Mouse (Mus musculus) intestine, embryonic 15.5 days (tissue): ENCODE results near the gene Ern1. TPM values are rescaled to one million over a fixed set of nuclear protein-coding genes. Genes with fewer than 3 reads are reported as not detected.

ENCODE experiments used
- ATAC-seq: fragments of 200-750 bp; cut with Nextera tagmentation; 2 replicates; pipeline ENCODE4 v1.8.0; 2017; ENCODE audit warnings: moderate TSS enrichment, moderate library complexity
- H3K27ac ChIP-seq: fragments of 300-500 bp; sonication (generic); 2 replicates; pipeline ENCODE4 v1.5.1; 2015; ENCODE audit warnings: mild to moderate bottlenecking, inconsistent platforms
- H3K27me3 ChIP-seq: fragments of 300-500 bp; sonication (generic); replicated peaks from 2 replicates; pipeline ENCODE4 v1.6.1; 2015; ENCODE audit warnings: inconsistent platforms
- H3K36me3 ChIP-seq: fragments of 300-500 bp; sonication (generic); 2 replicates; pipeline ENCODE4 v1.6.1; 2015; ENCODE audit warnings: inconsistent platforms
- H3K4me1 ChIP-seq: fragments of 300-500 bp; sonication (generic); replicated peaks from 2 replicates; pipeline ENCODE4 v1.6.1; 2015; ENCODE audit warnings: inconsistent platforms
- H3K4me2 ChIP-seq: fragments of 300-500 bp; sonication (generic); replicated peaks from 2 replicates; pipeline ENCODE4 v1.6.1; 2015; ENCODE audit warnings: mild to moderate bottlenecking, inconsistent platforms
- H3K4me3 ChIP-seq: fragments of 300-500 bp; sonication (generic); replicated peaks from 2 replicates; pipeline ENCODE4 v1.5.1; 2015; ENCODE audit warnings: inconsistent platforms
- H3K9ac ChIP-seq: fragments of 300-500 bp; sonication (generic); 2 replicates; pipeline ENCODE4 v1.6.1; 2015; ENCODE audit warnings: inconsistent platforms
- H3K9me3 ChIP-seq: fragments of 300-500 bp; sonication (generic); 2 replicates; pipeline ENCODE4 v1.6.1; 2016; ENCODE audit warnings: inconsistent platforms
- WGBS: fragments of 180-500 bp; shearing (Covaris S2); methylation state at CpG from one replicate; pipeline ENCODE4 v1.1.7; 2015; 5-methylcytosine and 5-hydroxymethylcytosine counted together
- polyA plus RNA-seq: library from polyadenylated mRNA; unstranded; fragments of >200 nt; fragmentation: Nextera tagmentation; extraction: Ambion mirVana; gene quantifications from 2 replicates; pipeline ENCODE4 v1.2.1, GENCODE M21; 2015

Ern1 gene
- 4.8 and 5.8 TPM in 2 replicates for polyA plus RNA-seq

- Histone ChIP-seq H3K4me1 (peaks cover 8% of the 10 kb centered on the region; the same call in 1 of the 2 replicates), H3K27ac (peak within 1 kb of the TSS; percentile 85), H3K9ac (peak within 1 kb of the TSS; percentile 82), H3K4me2 (peak within 1 kb of the TSS; percentile 58), H3K4me3 (peak within 1 kb of the TSS; percentile 83), H3K9me3 (no peaks in the 10 kb centered on the region), H3K27me3 (no peaks in the 10 kb centered on the region), H3K36me3 (no peaks in the 10 kb centered on the region)
- peak; percentile 99 for ATAC-seq
- 0% methylated on average over 28 of the region's 28 CpGs for WGBS
Observed at GRCm38 (mm10) chr11:106487733-106488115, at the start of gene Ern1. Gene Ern1, minus strand, starts transcription at chr11:106487852.

- no peak for ATAC-seq
- Histone ChIP-seq H3K4me3 (no peak overlapping the region), H3K4me1 (no peaks in the 10 kb centered on the region), H3K36me3 (no peaks in the 10 kb centered on the region), H3K27me3 (no peaks in the 10 kb centered on the region), H3K4me2 (no peak overlapping the region), H3K9ac (no peak overlapping the region), H3K27ac (no peak overlapping the region), H3K9me3 (no peaks in the 10 kb centered on the region)
- 70% methylated on average over 11 of the region's 11 CpGs for WGBS
Observed at GRCm38 (mm10) chr11:106536253-106536912, 48.7 kb upstream of the Ern1 start.

GRCm38 (mm10) chr11:106535660-106536252 lies 48.1 kb upstream of the Ern1 start:
- no peaks in the 10 kb centered on the region for H3K27me3 ChIP-seq
- H3K4me3 ChIP-seq, result no peak overlapping the region
- H3K9ac ChIP-seq, result no peak overlapping the region
- H3K27ac ChIP-seq, result no peak overlapping the region
- ATAC-seq, result no peak
- H3K9me3 ChIP-seq, result no peaks in the 10 kb centered on the region
- no peaks in the 10 kb centered on the region for H3K36me3 ChIP-seq
- H3K4me1 ChIP-seq, result no peaks in the 10 kb centered on the region
- 90% methylated on average over 9 of the region's 9 CpGs for WGBS
- no peak overlapping the region for H3K4me2 ChIP-seq

- Histone ChIP-seq H3K27ac (no peak overlapping the region), H3K4me2 (no peak overlapping the region), H3K4me1 (no peaks in the 10 kb centered on the region), H3K9ac (no peak overlapping the region), H3K27me3 (no peaks in the 10 kb centered on the region), H3K9me3 (no peaks in the 10 kb centered on the region), H3K4me3 (no peak overlapping the region), H3K36me3 (no peaks in the 10 kb centered on the region)
- no peak for ATAC-seq
- 81% methylated on average over 9 of the region's 9 CpGs for WGBS
Observed at GRCm38 (mm10) chr11:106532248-106532790, 44.7 kb upstream of the Ern1 start.

GRCm38 (mm10) chr11:106529786-106530185 lies 42.1 kb upstream of the Ern1 start:
- H3K27ac ChIP-seq, result no peak overlapping the region
- no peaks in the 10 kb centered on the region for H3K9me3 ChIP-seq
- H3K4me1 ChIP-seq, result no peaks in the 10 kb centered on the region
- H3K27me3 ChIP-seq, result no peaks in the 10 kb centered on the region
- 71% methylated on average over 5 of the region's 5 CpGs for WGBS
- H3K4me3 ChIP-seq, result no peak overlapping the region
- peak; percentile 20; the same call in 1 of the 2 replicates for ATAC-seq
- H3K9ac ChIP-seq, result no peak overlapping the region
- no peak overlapping the region for H3K4me2 ChIP-seq
- H3K36me3 ChIP-seq, result no peaks in the 10 kb centered on the region

GRCm38 (mm10) chr11:106529113-106529512 lies 41.5 kb upstream of the Ern1 start:
- no peaks in the 10 kb centered on the region for H3K27me3 ChIP-seq
- no peak overlapping the region for H3K9ac ChIP-seq
- no peaks in the 10 kb centered on the region for H3K9me3 ChIP-seq
- no peak overlapping the region for H3K4me2 ChIP-seq
- H3K4me1 ChIP-seq, result no peaks in the 10 kb centered on the region
- no peak overlapping the region for H3K27ac ChIP-seq
- H3K36me3 ChIP-seq, result no peaks in the 10 kb centered on the region
- no peak overlapping the region for H3K4me3 ChIP-seq
- 88% methylated on average over 4 of the region's 4 CpGs for WGBS
- no peak for ATAC-seq

- Histone ChIP-seq H3K36me3 (no peaks in the 10 kb centered on the region), H3K9me3 (no peaks in the 10 kb centered on the region), H3K9ac (no peak overlapping the region), H3K27ac (no peak overlapping the region), H3K4me3 (no peak overlapping the region), H3K27me3 (no peaks in the 10 kb centered on the region), H3K4me2 (no peak overlapping the region), H3K4me1 (no peaks in the 10 kb centered on the region)
- WGBS, result 39% methylated on average over 1 of the region's 1 CpGs
- no peak for ATAC-seq
Observed at GRCm38 (mm10) chr11:106527926-106528325, 40.3 kb upstream of the Ern1 start.

GRCm38 (mm10) chr11:106527147-106527821 lies 39.6 kb upstream of the Ern1 start:
- 54% methylated on average over 10 of the region's 10 CpGs for WGBS

GRCm38 (mm10) chr11:106522538-106522937 lies 34.9 kb upstream of the Ern1 start:
- no peaks in the 10 kb centered on the region for H3K9me3 ChIP-seq

More at GRCm38 (mm10) chr11:106527147-106527821, 39.6 kb upstream of the Ern1 start:
- Histone ChIP-seq H3K27ac (no peak overlapping the region), H3K9me3 (no peaks in the 10 kb centered on the region), H3K4me1 (no peaks in the 10 kb centered on the region), H3K9ac (no peak overlapping the region), H3K36me3 (no peaks in the 10 kb centered on the region), H3K27me3 (no peaks in the 10 kb centered on the region), H3K4me2 (no peak overlapping the region), H3K4me3 (no peak overlapping the region)
- no peak for ATAC-seq

GRCm38 (mm10) chr11:106521612-106522011 lies 34.0 kb upstream of the Ern1 start:
- H3K36me3 ChIP-seq, result no peaks in the 10 kb centered on the region
- no peak for ATAC-seq
- H3K9ac ChIP-seq, result no peak overlapping the region
- H3K4me3 ChIP-seq, result no peak overlapping the region
- H3K27ac ChIP-seq, result no peak overlapping the region
- no peak overlapping the region for H3K4me2 ChIP-seq
- H3K27me3 ChIP-seq, result no peaks in the 10 kb centered on the region
- H3K4me1 ChIP-seq, result no peaks in the 10 kb centered on the region
- H3K9me3 ChIP-seq, result no peaks in the 10 kb centered on the region
- 66% methylated on average over 4 of the region's 4 CpGs for WGBS

More at GRCm38 (mm10) chr11:106522538-106522937, 34.9 kb upstream of the Ern1 start:
- no peak overlapping the region for H3K4me2 ChIP-seq
- H3K27me3 ChIP-seq, result no peaks in the 10 kb centered on the region
- no peak overlapping the region for H3K4me3 ChIP-seq
- H3K9ac ChIP-seq, result no peak overlapping the region
- H3K4me1 ChIP-seq, result no peaks in the 10 kb centered on the region
- no peak for ATAC-seq
- H3K36me3 ChIP-seq, result no peaks in the 10 kb centered on the region
- 68% methylated on average over 3 of the region's 3 CpGs for WGBS
- H3K27ac ChIP-seq, result no peak overlapping the region

- no peak for ATAC-seq
- no peaks in the 10 kb centered on the region for H3K4me1 ChIP-seq
- H3K4me3 ChIP-seq, result no peak overlapping the region
- no peaks in the 10 kb centered on the region for H3K9me3 ChIP-seq
- H3K27me3 ChIP-seq, result no peaks in the 10 kb centered on the region
- H3K4me2 ChIP-seq, result no peak overlapping the region
- H3K9ac ChIP-seq, result no peak overlapping the region
- WGBS, result 45% methylated on average over 3 of the region's 3 CpGs
- H3K27ac ChIP-seq, result no peak overlapping the region
- no peaks in the 10 kb centered on the region for H3K36me3 ChIP-seq
Observed at GRCm38 (mm10) chr11:106520404-106520803, 32.8 kb upstream of the Ern1 start.

GRCm38 (mm10) chr11:106519519-106519918 lies 31.9 kb upstream of the Ern1 start:
- Histone ChIP-seq H3K4me2 (no peak overlapping the region), H3K27ac (no peak overlapping the region), H3K36me3 (no peaks in the 10 kb centered on the region), H3K9ac (no peak overlapping the region), H3K9me3 (no peaks in the 10 kb centered on the region), H3K4me3 (no peak overlapping the region), H3K4me1 (0 out of 2 replicates have a peak, but pooled peaks cover 6% of the 10 kb centered on the region), H3K27me3 (no peaks in the 10 kb centered on the region)
- ATAC-seq, result no peak
- 50% methylated on average over 4 of the region's 4 CpGs for WGBS
